Mouse (Mus musculus): ENCODE data around the gene Dlg2. TPM values are rescaled to one million over a fixed set of nuclear protein-coding genes. Genes with fewer than 3 reads are reported as not detected.

The Dlg2 gene
- polyA plus RNA-seq, 1 experiment: 4.1 TPM

DNA sequence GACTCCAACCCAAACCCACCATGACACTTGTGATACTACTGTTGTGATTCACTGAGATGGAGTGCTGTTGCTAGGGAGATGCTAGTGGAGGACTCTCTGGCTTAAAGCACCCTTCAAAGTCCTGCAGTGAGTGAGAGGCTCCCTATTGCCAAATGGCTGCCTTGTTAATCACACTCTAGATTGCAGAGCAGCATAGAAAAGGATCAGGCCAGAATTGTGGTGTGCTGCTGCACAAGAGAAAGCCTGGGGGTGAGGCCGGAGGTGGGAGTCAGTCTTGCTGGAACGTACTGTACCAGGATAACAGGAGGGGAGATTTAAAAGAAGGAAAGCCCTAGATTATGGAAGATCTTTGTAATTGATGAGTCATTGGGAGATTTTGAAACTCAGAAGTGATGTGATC lies 1094.5 kb downstream of the Dlg2 start:
- no peak for TF ChIP-seq GATA1 (IDR thresholded peaks at IDR 0.05; ENCODE audit: borderline replicate concordance, low read length)
- TF ChIP-seq FLI1 (IDR thresholded peaks at IDR 0.05; ENCODE audit: low read length): no peak
- Histone ChIP-seq H3K4me1 (peaks cover 38% of the 10 kb centered on the region), H3K9me3 (no peaks in the 10 kb centered on the region), H3K4me3 (replicated peaks) (no peak overlapping the region), H3K36me3 (replicated peaks; ENCODE audit: low read length) (peaks cover under 1% of the 10 kb centered on the region), H3K27me3 (replicated peaks) (no peaks in the 10 kb centered on the region)

DNA sequence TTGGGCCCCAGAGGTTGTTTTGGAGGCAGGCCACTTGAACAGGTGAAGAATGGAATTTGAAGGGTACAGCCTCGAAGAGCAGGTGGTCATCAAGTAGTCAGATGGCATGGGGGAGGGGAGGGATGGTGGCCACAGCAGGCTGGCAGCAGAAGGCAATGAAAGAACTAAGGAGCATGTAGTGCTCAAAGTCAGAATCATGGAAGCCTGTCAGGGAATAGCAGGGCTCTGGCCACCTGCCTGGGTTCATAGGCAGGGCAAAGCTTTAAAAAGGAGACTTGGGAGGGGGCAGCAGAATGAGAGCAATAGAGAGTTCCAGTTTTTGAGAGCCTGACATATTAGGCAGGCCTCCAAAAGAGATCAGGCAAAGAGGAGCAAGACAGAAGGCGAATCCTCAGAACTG lies 1096.2 kb downstream of the Dlg2 start:
- H3K4me3 ChIP-seq (replicated peaks): no peak overlapping the region
- H3K4me1 ChIP-seq: peaks cover 38% of the 10 kb centered on the region
- no peak for TF ChIP-seq GATA1 (IDR thresholded peaks at IDR 0.05; ENCODE audit: borderline replicate concordance, low read length)
- TF ChIP-seq FLI1 (IDR thresholded peaks at IDR 0.05; ENCODE audit: low read length): no peak
- H3K9me3 ChIP-seq: no peaks in the 10 kb centered on the region
- H3K27me3 ChIP-seq (replicated peaks): no peaks in the 10 kb centered on the region
- H3K36me3 ChIP-seq (replicated peaks; ENCODE audit: low read length): peaks cover 2% of the 10 kb centered on the region

DNA sequence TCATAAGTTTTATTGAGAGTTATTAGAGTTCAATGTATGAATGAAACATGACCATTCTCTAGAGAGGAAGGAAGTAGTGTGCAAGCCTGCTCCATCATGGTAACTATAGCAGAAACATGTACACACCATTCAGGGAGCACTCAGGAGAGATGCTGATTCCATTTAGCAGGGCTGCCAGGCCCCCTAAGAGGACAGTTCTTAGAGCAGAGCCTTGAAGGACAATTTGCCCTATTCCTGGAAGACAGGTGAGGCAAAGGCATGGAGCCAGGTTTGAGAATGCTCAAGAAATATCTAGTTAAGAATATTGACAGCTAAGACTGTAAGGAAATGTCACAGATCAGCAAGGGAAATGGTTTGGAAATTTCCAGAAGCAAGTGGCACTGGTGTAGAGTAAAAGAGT lies 1096.8 kb downstream of the Dlg2 start:
- peaks cover 38% of the 10 kb centered on the region for H3K4me1 ChIP-seq
- no peak overlapping the region for H3K4me3 ChIP-seq (replicated peaks)
- no peaks in the 10 kb centered on the region for H3K9me3 ChIP-seq
- H3K27me3 ChIP-seq (replicated peaks): no peaks in the 10 kb centered on the region
- TF ChIP-seq FLI1 (IDR thresholded peaks at IDR 0.05; ENCODE audit: low read length) (no peak), GATA1 (IDR thresholded peaks at IDR 0.05; ENCODE audit: borderline replicate concordance, low read length) (no peak)
- H3K36me3 ChIP-seq (replicated peaks; ENCODE audit: low read length): peaks cover 2% of the 10 kb centered on the region

DNA sequence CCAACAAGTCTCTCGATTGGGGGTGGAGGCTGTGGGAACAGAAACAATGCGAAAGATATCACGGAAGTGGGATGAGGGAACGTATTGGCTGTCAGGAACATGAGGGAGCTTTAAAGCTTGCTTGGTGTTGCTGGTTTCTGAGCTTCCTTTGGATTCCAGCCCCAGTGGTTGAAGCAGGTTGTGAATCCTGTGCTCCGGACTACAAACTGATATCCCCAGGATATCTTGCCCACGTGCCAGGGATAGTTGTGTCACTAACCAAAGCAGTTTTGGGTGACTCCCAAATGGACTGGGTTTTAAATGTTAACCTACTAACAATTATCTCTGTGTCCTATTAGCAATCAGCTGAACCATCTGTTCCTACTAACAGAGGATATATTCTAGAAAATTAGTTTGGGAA lies 1099.7 kb downstream of the Dlg2 start:
- H3K9me3 ChIP-seq: no peaks in the 10 kb centered on the region
- no peak overlapping the region for H3K4me3 ChIP-seq (replicated peaks)
- peaks cover 2% of the 10 kb centered on the region for H3K36me3 ChIP-seq (replicated peaks; ENCODE audit: low read length)
- no peaks in the 10 kb centered on the region for H3K27me3 ChIP-seq (replicated peaks)
- no peak for TF ChIP-seq GATA1 (IDR thresholded peaks at IDR 0.05; ENCODE audit: borderline replicate concordance, low read length)
- TF ChIP-seq FLI1 (IDR thresholded peaks at IDR 0.05; ENCODE audit: low read length): no peak
- peaks cover 34% of the 10 kb centered on the region for H3K4me1 ChIP-seq

DNA sequence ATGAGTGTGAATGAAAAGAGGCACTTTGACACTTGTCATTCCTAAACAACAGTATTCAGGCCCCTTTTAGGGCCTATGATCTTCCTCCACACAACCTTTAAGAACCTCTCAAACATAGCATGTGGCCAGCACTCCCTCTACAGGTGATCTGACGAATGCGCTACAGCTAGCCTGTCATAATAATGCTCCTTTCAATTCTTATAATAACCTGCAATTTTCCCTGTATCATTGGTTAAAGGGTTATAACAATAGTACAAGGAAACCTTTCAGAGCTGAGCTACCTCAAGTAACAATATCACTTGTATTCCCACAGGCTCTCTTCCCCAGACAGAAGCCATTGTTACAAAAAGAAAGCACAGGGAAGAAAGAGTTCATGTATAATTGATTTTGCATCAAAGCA lies 1105.7 kb downstream of the Dlg2 start:
- TF ChIP-seq GATA1 (IDR thresholded peaks at IDR 0.05; ENCODE audit: borderline replicate concordance, low read length): no peak
- Histone ChIP-seq H3K36me3 (replicated peaks; ENCODE audit: low read length) (no peaks in the 10 kb centered on the region), H3K9me3 (no peaks in the 10 kb centered on the region), H3K27me3 (replicated peaks) (no peaks in the 10 kb centered on the region), H3K4me3 (replicated peaks) (no peak overlapping the region), H3K4me1 (peaks cover 14% of the 10 kb centered on the region)

DNA sequence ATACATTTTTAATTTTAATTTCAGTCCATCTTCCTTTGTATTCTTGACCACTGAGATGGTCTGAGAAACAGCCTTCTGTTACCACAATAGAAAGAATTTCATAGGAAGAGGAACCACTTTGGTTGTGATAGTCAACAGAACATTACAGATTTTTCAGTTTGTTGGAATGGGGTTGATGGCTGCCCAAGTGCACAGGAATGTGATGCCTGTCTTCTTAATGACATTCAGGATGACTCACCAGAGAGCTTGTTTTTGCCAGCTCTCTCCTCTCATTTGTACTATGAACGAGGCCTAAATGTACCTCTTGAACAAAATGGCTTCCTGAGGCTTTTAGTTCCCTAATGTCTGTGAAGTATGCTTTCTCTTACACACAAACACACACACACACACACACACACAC lies 1107.1 kb downstream of the Dlg2 start:
- no peaks in the 10 kb centered on the region for H3K27me3 ChIP-seq (replicated peaks)
- no peaks in the 10 kb centered on the region for H3K36me3 ChIP-seq (replicated peaks; ENCODE audit: low read length)
- H3K4me1 ChIP-seq: peaks cover 14% of the 10 kb centered on the region
- no peak overlapping the region for H3K4me3 ChIP-seq (replicated peaks)
- no peaks in the 10 kb centered on the region for H3K9me3 ChIP-seq
- TF ChIP-seq GATA1 (IDR thresholded peaks at IDR 0.05; ENCODE audit: borderline replicate concordance, low read length): no peak
- no peak for TF ChIP-seq FLI1 (IDR thresholded peaks at IDR 0.05; ENCODE audit: low read length)

DNA sequence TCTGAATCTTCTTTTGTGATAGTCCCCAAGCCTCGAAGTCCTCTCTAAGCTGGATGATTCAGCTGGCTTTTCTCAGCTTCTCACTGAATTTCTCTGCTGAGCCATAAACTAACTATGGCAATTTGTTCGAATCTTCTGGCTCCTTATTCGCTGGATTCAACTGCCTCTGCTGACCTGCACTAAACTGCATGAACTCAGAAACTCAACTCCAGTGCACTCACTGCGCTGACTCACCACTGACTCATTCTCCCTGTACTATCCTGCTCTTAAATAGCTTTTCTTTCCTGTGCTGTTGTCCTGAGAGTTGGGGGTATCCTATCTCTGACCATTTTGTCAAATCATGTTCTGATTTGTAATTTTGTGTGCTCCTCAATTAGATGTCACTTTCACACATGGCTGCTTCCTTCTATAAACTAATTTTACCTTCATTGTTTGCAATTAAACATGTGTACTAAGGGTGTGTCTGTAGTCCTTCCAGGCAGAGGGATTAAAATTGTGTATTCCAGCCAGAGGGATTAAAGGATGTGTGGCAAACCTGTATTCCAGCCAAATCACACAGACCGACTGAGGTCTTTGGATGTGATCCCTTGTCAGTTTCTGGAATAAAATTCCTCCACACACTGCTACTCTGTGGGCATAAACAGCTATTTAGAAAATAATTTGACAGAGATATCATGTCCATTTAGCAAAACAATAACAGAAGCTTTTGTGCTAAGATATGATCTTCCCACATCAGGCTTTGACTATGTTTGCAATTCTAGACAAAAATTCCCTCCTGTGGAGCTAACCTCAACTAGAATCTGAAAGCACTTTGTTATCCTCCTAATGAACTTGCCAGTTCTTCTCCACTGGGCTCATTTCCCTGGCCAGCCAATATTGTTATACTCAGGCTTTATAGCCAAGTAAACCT lies 1115.0 kb downstream of the Dlg2 start:
- Histone ChIP-seq H3K4me3 (replicated peaks) (peak overlapping the region; percentile 23), H3K4me1 (peaks cover 27% of the 10 kb centered on the region), H3K9me3 (no peaks in the 10 kb centered on the region), H3K27me3 (replicated peaks) (no peaks in the 10 kb centered on the region), H3K36me3 (replicated peaks; ENCODE audit: low read length) (peaks cover 2% of the 10 kb centered on the region)
- TF ChIP-seq GATA1 (IDR thresholded peaks at IDR 0.05; ENCODE audit: borderline replicate concordance, low read length) (no peak), FLI1 (IDR thresholded peaks at IDR 0.05; ENCODE audit: low read length) (no peak)

DNA sequence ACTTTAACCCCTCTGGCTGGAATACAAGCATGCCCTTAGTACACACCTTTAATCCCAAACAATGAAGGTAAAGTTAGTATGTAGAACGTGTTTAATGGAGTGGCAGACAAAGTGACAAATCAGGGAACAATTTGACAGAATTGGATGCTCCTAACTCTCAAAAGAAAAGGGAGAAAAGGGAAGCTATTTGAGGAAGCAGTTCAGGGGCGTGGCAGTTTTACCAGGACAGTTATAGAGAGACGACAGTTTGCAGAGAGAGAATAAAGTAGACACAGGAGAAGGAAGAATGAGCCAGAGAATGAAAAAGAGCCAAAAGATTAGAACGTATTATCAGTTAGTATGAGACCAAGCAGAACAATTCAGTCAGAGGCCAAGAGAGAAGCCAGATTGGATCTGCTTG lies 1122.1 kb downstream of the Dlg2 start:
- Histone ChIP-seq H3K36me3 (replicated peaks; ENCODE audit: low read length) (peaks cover 2% of the 10 kb centered on the region), H3K4me1 (peaks cover 14% of the 10 kb centered on the region), H3K9me3 (no peaks in the 10 kb centered on the region), H3K4me3 (replicated peaks) (no peak overlapping the region), H3K27me3 (replicated peaks) (no peaks in the 10 kb centered on the region)
- no peak for TF ChIP-seq FLI1 (IDR thresholded peaks at IDR 0.05; ENCODE audit: low read length)
- no peak for TF ChIP-seq GATA1 (IDR thresholded peaks at IDR 0.05; ENCODE audit: borderline replicate concordance, low read length)

DNA sequence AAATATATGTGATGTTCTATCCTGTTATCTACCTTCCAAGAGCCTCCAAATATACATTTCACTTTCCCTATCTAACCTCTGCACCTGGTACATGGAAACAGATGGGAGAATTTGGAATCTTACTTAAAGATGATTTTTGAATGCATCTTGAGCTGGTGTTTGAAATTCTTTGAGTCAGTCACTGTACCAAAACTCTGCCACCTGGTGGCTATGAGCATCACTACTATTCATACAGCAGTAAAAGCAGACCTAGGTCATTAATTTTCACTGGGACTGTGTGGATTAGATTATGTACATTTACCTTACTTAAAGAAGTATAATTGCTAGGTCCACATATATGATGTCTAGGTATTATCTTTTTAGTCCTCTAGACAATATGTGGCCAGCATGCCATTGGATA lies 1124.8 kb downstream of the Dlg2 start:
- no peaks in the 10 kb centered on the region for H3K27me3 ChIP-seq (replicated peaks)
- no peaks in the 10 kb centered on the region for H3K36me3 ChIP-seq (replicated peaks; ENCODE audit: low read length)
- no peaks in the 10 kb centered on the region for H3K9me3 ChIP-seq
- H3K4me1 ChIP-seq: peaks cover 16% of the 10 kb centered on the region
- TF ChIP-seq GATA1 (IDR thresholded peaks at IDR 0.05; ENCODE audit: borderline replicate concordance, low read length) (no peak), FLI1 (IDR thresholded peaks at IDR 0.05; ENCODE audit: low read length) (no peak)
- no peak overlapping the region for H3K4me3 ChIP-seq (replicated peaks)

DNA sequence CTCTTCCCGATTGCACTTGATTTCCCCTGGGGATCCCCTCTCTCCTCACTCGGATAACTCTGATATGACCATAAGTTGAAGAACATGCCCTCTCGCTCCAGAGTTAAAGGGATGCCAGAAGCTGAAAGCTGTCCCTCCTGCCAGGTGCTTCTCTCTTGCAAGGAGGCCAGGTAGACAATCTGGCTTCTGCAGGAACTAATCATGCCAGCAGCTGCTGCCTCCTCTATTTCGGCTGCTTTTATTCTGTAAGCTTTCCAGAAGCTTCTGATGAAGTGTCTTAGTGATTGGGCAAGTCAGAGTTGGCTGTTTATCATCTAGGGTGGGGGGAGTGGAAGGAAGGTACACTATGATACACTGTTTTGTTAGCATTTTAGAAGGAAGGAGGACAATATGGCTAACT lies 1127.1 kb downstream of the Dlg2 start:
- Histone ChIP-seq H3K9me3 (no peaks in the 10 kb centered on the region), H3K4me3 (replicated peaks) (no peak overlapping the region), H3K27me3 (replicated peaks) (no peaks in the 10 kb centered on the region), H3K4me1 (peaks cover 13% of the 10 kb centered on the region), H3K36me3 (replicated peaks; ENCODE audit: low read length) (no peaks in the 10 kb centered on the region)
- no peak for TF ChIP-seq FLI1 (IDR thresholded peaks at IDR 0.05; ENCODE audit: low read length)
- no peak for TF ChIP-seq GATA1 (IDR thresholded peaks at IDR 0.05; ENCODE audit: borderline replicate concordance, low read length)
